Mouse (Mus musculus): ENCODE results near the gene Exoc2.
A peak's percentile ranks its signal among the peaks of the same experiment; 100 is the strongest.

DNA sequence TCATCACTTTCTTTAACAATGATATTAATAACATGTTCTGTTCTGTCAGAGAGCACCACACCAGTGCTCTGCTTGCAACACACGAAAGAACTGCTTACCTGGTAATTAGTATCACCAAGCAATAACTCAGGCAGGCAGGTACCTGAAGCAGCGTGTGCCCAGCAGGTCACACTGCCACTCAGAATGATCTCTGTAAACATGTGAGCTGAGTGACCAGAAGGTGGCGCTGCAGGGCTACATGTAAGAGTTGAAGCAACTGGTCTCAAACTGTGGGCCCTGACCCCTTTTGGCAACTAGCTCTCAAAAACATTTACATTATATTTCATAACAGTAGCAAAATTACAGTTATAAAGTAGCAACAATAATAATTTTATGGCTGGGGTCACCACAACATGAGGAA lies 85.4 kb downstream of the Exoc2 start:
- TF ChIP-seq MAX (IDR thresholded peaks at IDR 0.05; ENCODE audit: low read length) (no peak), NELFE (IDR thresholded peaks at IDR 0.05; ENCODE audit: low read depth, low read length) (no peak), ZNF384 (IDR thresholded peaks at IDR 0.05; ENCODE audit: low read depth, low read length) (no peak), CTCF (IDR thresholded peaks at IDR 0.05 in 2 of 3, conservative IDR thresholded peaks at IDR 0.05 in 1 of 3; ENCODE audit: control insufficient read depth in 1 of 3, insufficient read depth in 1 of 3, low read depth in 2 of 3, low read length in 3 of 3, poor library complexity in 1 of 3, severe bottlenecking in 1 of 3) (peak; percentile 70 to 85 (median 82)), KAT2A (conservative IDR thresholded peaks at IDR 0.05; ENCODE audit: low read depth, low read length) (no peak), POLR2A (IDR thresholded peaks at IDR 0.05; ENCODE audit: control insufficient read depth in 1 of 2, insufficient read depth in 1 of 2, low read depth in 1 of 2, low read length in 2 of 2, poor library complexity in 1 of 2) (no peak), ELF1 (IDR thresholded peaks at IDR 0.05; ENCODE audit: low read depth, low read length) (no peak), CHD1 (IDR thresholded peaks at IDR 0.05; ENCODE audit: low read depth, low read length) (no peak), BHLHE40 (IDR thresholded peaks at IDR 0.05; ENCODE audit: borderline replicate concordance, low read depth, low read length) (no peak), EP300 (IDR thresholded peaks at IDR 0.05; ENCODE audit: low read depth in 1 of 2, low read length in 2 of 2) (no peak), USF2 (IDR thresholded peaks at IDR 0.05; ENCODE audit: borderline replicate concordance in 1 of 2, insufficient read depth in 1 of 2, low read depth in 1 of 2, low read length in 2 of 2) (no peak), POLR2AphosphoS5 (IDR thresholded peaks at IDR 0.05; ENCODE audit: borderline replicate concordance, low read depth, low read length) (no peak)
